Mouse (Mus musculus) kidney, postnatal 0 days (tissue): ENCODE measurements around the gene 4930447C04Rik. TPM values are rescaled to one million over a fixed set of nuclear protein-coding genes. Genes with fewer than 3 reads are reported as not detected.

Experiments
- ATAC-seq: fragments of 200-750 bp; cut with Nextera tagmentation; replicated peaks from 2 replicates; pipeline ENCODE4 v1.8.0; 2017; ENCODE audit warnings: low read depth, moderate number of reproducible peaks, moderate TSS enrichment, moderate library complexity; ENCODE audit not compliant: low FRiP score
- DNase-seq: peaks from one replicate; pipeline ENCODE4 v3.0.0-alpha.2; 2016; ENCODE audit warnings: low spot score
- H3K27ac ChIP-seq: fragments of 300-500 bp; sonication (generic); 2 replicates; pipeline ENCODE4 v1.5.1; 2014; ENCODE audit warnings: mild to moderate bottlenecking
- H3K27me3 ChIP-seq: fragments of 300-500 bp; sonication (generic); 2 replicates; pipeline ENCODE4 v1.6.1; 2014; ENCODE audit warnings: low read length, mixed read lengths; ENCODE audit not compliant: insufficient read depth
- H3K36me3 ChIP-seq: fragments of 300-500 bp; sonication (generic); 2 replicates; pipeline ENCODE4 v1.6.1; 2014; ENCODE audit warnings: low read length, mixed read lengths; ENCODE audit not compliant: insufficient read depth
- H3K4me1 ChIP-seq: fragments of 300-500 bp; sonication (generic); replicated peaks from 2 replicates; pipeline ENCODE4 v1.6.1; 2014; ENCODE audit warnings: antibody characterized with exemption, low read length, mixed read lengths; ENCODE audit not compliant: insufficient read depth
- H3K4me2 ChIP-seq: fragments of 300-500 bp; sonication (generic); 2 replicates; pipeline ENCODE4 v1.6.1; 2014; ENCODE audit warnings: mild to moderate bottlenecking, low read length, moderate library complexity, mixed read lengths
- H3K4me3 ChIP-seq: fragments of 300-500 bp; sonication (generic); replicated peaks from 2 replicates; pipeline ENCODE4 v1.5.1; 2014; ENCODE audit warnings: low read depth, low read length
- H3K9ac ChIP-seq: fragments of 300-500 bp; sonication (generic); 2 replicates; pipeline ENCODE4 v1.6.1; 2014; ENCODE audit warnings: low read depth, low read length
- H3K9me3 ChIP-seq: fragments of 300-500 bp; sonication (generic); replicated peaks from 2 replicates; pipeline ENCODE4 v1.6.1; 2016; ENCODE audit warnings: low read length, inconsistent platforms, mixed read lengths
- CTCF ChIP-seq: IDR thresholded peaks from 2 replicates; pipeline ENCODE4 v1.5.1; 2016; ENCODE audit warnings: antibody characterized with exemption, low read depth, mild to moderate bottlenecking, moderate library complexity
- WGBS: fragments of 180-500 bp; shearing (Covaris S2); extraction: QIAGEN DNeasy Blood & Tissue Kit; methylation state at CpG from one replicate; pipeline ENCODE4 v1.1.7; 2014; 5-methylcytosine and 5-hydroxymethylcytosine counted together
- polyA plus RNA-seq: library from polyadenylated mRNA; unstranded; fragments of >200 nt; fragmentation: Nextera tagmentation; extraction: Ambion mirVana; gene quantifications from 2 replicates; pipeline ENCODE4 v1.2.1, GENCODE M21; 2015

Gene 4930447C04Rik
- polyA plus RNA-seq, 1 experiment from 2014 or later: 0.55 TPM

GRCm38 (mm10) chr12:72845946-72846345, 94.6 kb downstream of the 4930447C04Rik start:
- TF ChIP-seq CTCF: no peak
- Histone ChIP-seq H3K9me3 (no peaks in the 10 kb centered on the region), H3K4me3 (no peak overlapping the region), H3K4me1 (0 out of 2 replicates have a peak, but pooled peaks cover 3% of the 10 kb centered on the region), H3K9ac (no peak overlapping the region), H3K27me3 (peaks cover 7% of the 10 kb centered on the region), H3K36me3 (no peaks in the 10 kb centered on the region), H3K4me2 (no peak overlapping the region), H3K27ac (no peak overlapping the region)
- DNase-seq (no peak), ATAC-seq (no peak)
- WGBS: 21% methylated on average over 10 of the region's 10 CpGs

DNA sequence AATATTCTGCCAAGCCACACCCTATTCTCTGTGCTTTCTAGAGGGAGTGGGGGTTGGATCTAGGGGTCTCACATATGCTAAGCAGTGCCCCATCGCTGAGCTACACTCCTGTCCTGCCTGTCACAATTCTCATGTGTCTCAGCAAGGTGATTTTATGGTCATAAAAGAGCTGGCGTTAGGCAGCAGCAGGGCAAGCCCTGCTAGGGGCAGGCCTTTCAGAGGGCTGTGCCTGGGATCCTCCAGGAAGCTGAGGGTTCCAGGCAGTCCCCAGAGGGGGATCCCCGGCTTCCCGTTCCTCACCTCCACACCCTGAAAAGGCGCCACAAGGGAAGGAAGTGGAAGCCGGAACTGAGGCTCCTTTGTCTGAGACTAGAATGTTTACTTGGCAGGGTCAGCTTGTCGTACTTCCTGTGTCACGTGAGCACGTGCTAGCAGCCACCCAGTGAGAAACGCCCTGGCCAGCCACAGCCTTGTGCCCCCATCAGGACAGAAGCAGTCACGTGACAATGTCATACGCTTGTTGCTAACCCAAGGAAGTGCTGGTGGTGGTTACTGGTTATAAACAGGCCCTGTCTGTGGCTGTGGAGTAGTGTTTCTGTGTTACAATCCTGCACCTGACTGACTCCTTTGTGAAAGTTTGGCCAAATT, 96.5 kb downstream of the 4930447C04Rik start:
- Histone ChIP-seq H3K4me3 (no peak overlapping the region), H3K27ac (no peak overlapping the region), H3K9me3 (no peaks in the 10 kb centered on the region), H3K27me3 (peaks cover 3% of the 10 kb centered on the region), H3K4me2 (peak overlapping the region; percentile 42), H3K36me3 (no peaks in the 10 kb centered on the region), H3K9ac (peak overlapping the region; percentile 20; the same call in 1 of the 2 replicates), H3K4me1 (0 out of 2 replicates have a peak, but pooled peaks cover 3% of the 10 kb centered on the region)
- no peak; the same call in 1 of the 2 replicates for TF ChIP-seq CTCF
- peak; percentile 90 for ATAC-seq
- WGBS: 11% methylated on average over 12 of the region's 12 CpGs
- DNase-seq: peak; percentile 87

DNA sequence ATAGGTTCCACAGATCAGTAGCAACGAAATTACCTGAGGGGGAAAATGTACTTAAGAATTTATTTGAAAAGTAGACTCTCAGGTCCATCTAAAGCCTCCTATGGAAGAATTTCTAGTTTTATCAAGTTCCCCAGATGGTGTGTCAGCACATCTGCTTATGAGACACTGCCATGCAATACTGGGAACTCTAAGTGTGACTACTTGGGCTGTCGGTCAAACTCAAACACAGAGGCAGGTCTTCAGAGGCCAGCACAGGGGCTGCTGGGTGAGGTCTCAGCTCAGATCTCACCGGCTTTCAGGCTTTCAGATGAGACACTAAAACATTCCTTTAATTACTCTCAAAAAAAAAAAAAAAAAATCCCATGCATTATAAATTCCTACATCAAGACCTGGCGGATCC, 97.0 kb downstream of the 4930447C04Rik start:
- H3K36me3 ChIP-seq: no peaks in the 10 kb centered on the region
- DNase-seq (no peak), ATAC-seq (no peak)
- H3K9me3 ChIP-seq: no peaks in the 10 kb centered on the region
- no peak overlapping the region for H3K9ac ChIP-seq
- 59% methylated on average over 4 of the region's 4 CpGs for WGBS
- H3K4me3 ChIP-seq: no peak overlapping the region
- peaks cover 3% of the 10 kb centered on the region for H3K27me3 ChIP-seq
- 0 out of 2 replicates have a peak, but pooled peaks cover 3% of the 10 kb centered on the region for H3K4me1 ChIP-seq
- no peak overlapping the region for H3K27ac ChIP-seq
- no peak for TF ChIP-seq CTCF
- H3K4me2 ChIP-seq: peak overlapping the region; percentile 42; the same call in 1 of the 2 replicates

DNA sequence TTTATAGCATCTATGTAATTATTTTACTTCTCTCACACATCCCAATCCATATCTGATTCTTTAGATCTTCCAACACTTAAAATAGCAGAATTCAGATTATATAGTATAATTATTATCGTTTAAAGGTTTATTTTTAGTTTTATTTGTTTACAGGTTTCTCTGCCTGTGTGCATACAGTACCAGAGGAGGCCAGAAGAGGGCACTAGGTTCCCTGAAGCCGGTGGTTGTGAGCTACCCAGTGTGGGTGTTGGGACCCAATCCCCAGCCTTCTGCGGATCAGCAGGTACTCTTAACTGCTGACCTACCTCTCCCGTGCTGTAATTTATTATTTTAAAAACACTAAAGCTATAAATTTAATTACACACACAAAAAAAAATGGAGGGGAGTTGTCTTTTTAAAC, 97.4 kb downstream of the 4930447C04Rik start:
- no peak overlapping the region for H3K9ac ChIP-seq
- no peak overlapping the region for H3K4me3 ChIP-seq
- H3K9me3 ChIP-seq: no peaks in the 10 kb centered on the region
- peaks cover 3% of the 10 kb centered on the region for H3K27me3 ChIP-seq
- H3K36me3 ChIP-seq: no peaks in the 10 kb centered on the region
- H3K4me2 ChIP-seq: no peak overlapping the region
- peak; percentile 38; the same call in 1 of the 2 replicates for TF ChIP-seq CTCF
- ATAC-seq (no peak), DNase-seq (no peak)
- H3K4me1 ChIP-seq: 0 out of 2 replicates have a peak, but pooled peaks cover 3% of the 10 kb centered on the region
- no peak overlapping the region for H3K27ac ChIP-seq
- 75% methylated on average over 4 of the region's 4 CpGs for WGBS

GRCm38 (mm10) chr12:72841500-72841899, 99.1 kb downstream of the 4930447C04Rik start:
- Histone ChIP-seq H3K9me3 (no peaks in the 10 kb centered on the region), H3K4me1 (0 out of 2 replicates have a peak, but pooled peaks cover 3% of the 10 kb centered on the region), H3K9ac (no peak overlapping the region), H3K27ac (no peak overlapping the region), H3K36me3 (no peaks in the 10 kb centered on the region), H3K27me3 (peaks cover 3% of the 10 kb centered on the region), H3K4me3 (no peak overlapping the region), H3K4me2 (no peak overlapping the region)
- no peak for TF ChIP-seq CTCF
- 90% methylated on average over 1 of the region's 1 CpGs for WGBS
- DNase-seq (no peak), ATAC-seq (no peak)

DNA sequence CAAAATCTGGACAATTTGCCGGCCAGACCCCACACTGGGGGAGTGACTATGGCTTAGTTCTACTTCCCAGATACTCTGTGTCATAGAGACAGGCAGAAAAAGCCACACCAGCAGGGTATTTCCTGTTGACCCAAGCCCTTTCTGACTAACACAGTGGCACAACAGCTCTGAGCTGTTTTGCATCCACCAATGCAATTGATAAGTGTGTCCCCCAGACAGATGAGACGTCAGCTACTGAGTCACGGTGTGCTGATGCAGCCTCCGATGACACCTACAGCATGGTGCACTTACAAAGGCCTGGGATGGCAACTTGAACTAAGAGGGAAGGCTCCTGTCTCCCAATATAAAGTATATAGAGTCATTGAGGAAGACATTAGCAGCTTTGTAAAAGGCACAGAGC, 103.3 kb downstream of the 4930447C04Rik start:
- ATAC-seq: no peak
- Histone ChIP-seq H3K36me3 (no peaks in the 10 kb centered on the region), H3K27me3 (no peaks in the 10 kb centered on the region), H3K4me3 (no peak overlapping the region), H3K27ac (no peak overlapping the region), H3K4me2 (no peak overlapping the region), H3K4me1 (no peaks in the 10 kb centered on the region), H3K9me3 (no peaks in the 10 kb centered on the region), H3K9ac (no peak overlapping the region)
- 66% methylated on average over 4 of the region's 4 CpGs for WGBS
- no peak for DNase-seq
- TF ChIP-seq CTCF: no peak
